Mouse (Mus musculus) MEL (cell line): ENCODE data around the gene Dus2. TPM values are rescaled to one million over a fixed set of nuclear protein-coding genes. Genes with fewer than 3 reads are reported as not detected.

ENCODE experiments used
- DNase-seq: peaks from one replicate; pipeline ENCODE4 v3.0.0; 2011; ENCODE audit warnings: low read depth, low spot score
- H3K27ac ChIP-seq: 2 replicates; pipeline ENCODE4 v1.5.1; 2012; ENCODE audit warnings: low read depth, mild to moderate bottlenecking, control low read depth, low read length, moderate library complexity; ENCODE audit not compliant: control insufficient read depth
- H3K27me3 ChIP-seq, 2 experiments: fragments of 150-350 bp in 1 of 2; sonication (generic) in 1 of 2; 2 replicates each; pipeline ENCODE4 v1.6.1; 2012; ENCODE audit warnings: low read length in 2 of 2, mild to moderate bottlenecking in 2 of 2, improper control_type of control experiment in 1 of 2, moderate library complexity in 1 of 2; ENCODE audit not compliant: insufficient read depth in 2 of 2, control insufficient read depth in 1 of 2
- H3K36me3 ChIP-seq, 2 experiments: 2 replicates each; pipeline ENCODE4 v1.6.1; 2012 to 2014; ENCODE audit warnings: low read length in 2 of 2, improper control_type of control experiment in 1 of 2, inconsistent platforms in 1 of 2, mild to moderate bottlenecking in 1 of 2; ENCODE audit not compliant: insufficient read depth in 2 of 2, control insufficient read depth in 1 of 2
- H3K4me1 ChIP-seq, 2 experiments: fragments of 150-350 bp in 1 of 2; sonication (generic) in 1 of 2; 2 replicates each; pipeline ENCODE4 v1.6.1; 2012; ENCODE audit warnings: low read length in 2 of 2, improper control_type of control experiment in 1 of 2, mild to moderate bottlenecking in 1 of 2; ENCODE audit not compliant: insufficient read depth in 2 of 2, control insufficient read depth in 1 of 2
- H3K4me3 ChIP-seq, 2 experiments: fragments of 150-350 bp in 1 of 2; sonication (generic) in 1 of 2; 2 replicates each; pipeline ENCODE4 v1.5.1; 2012; ENCODE audit warnings: low read depth in 2 of 2, low read length in 2 of 2, mild to moderate bottlenecking in 2 of 2, moderate library complexity in 2 of 2, control low read depth in 1 of 2, improper control_type of control experiment in 1 of 2; ENCODE audit not compliant: control insufficient read depth in 1 of 2, insufficient read depth in 1 of 2
- H3K79me2 ChIP-seq: 2 replicates; pipeline ENCODE4 v1.6.1; 2012; ENCODE audit warnings: mild to moderate bottlenecking, low read length, moderate library complexity; ENCODE audit not compliant: control insufficient read depth, poor library complexity, insufficient read depth
- H3K9ac ChIP-seq: 2 replicates; pipeline ENCODE4 v1.6.1; 2012; ENCODE audit warnings: low read depth, mild to moderate bottlenecking, control low read depth, low read length, moderate library complexity; ENCODE audit not compliant: control insufficient read depth, poor library complexity, severe bottlenecking
- H3K9me3 ChIP-seq: fragments of 150-350 bp; sonication (generic); replicated peaks from 2 replicates; pipeline ENCODE4 v1.6.1; 2012; ENCODE audit warnings: mild to moderate bottlenecking, low read length, improper control_type of control experiment, moderate library complexity; ENCODE audit not compliant: insufficient read depth
- CHD2 ChIP-seq: IDR thresholded peaks from 2 replicates; pipeline ENCODE4 v1.6.1; 2011; ENCODE audit warnings: low read length, improper control_type of control experiment
- CTCF ChIP-seq, 3 experiments: IDR thresholded peaks in 2 of 3; conservative IDR thresholded peaks in 1 of 3; 2 replicates each; pipeline ENCODE4 v1.5.1; 2011 to 2012; ENCODE audit warnings: low read length in 3 of 3, low read depth in 2 of 3, mild to moderate bottlenecking in 2 of 3, improper control_type of control experiment in 1 of 3, inconsistent platforms in 1 of 3, mixed read lengths in 1 of 3, moderate library complexity in 1 of 3; ENCODE audit not compliant: control insufficient read depth in 1 of 3, insufficient read depth in 1 of 3, poor library complexity in 1 of 3, severe bottlenecking in 1 of 3
- E2F4 ChIP-seq: IDR thresholded peaks from 2 replicates; pipeline ENCODE4 v1.6.1; 2011; ENCODE audit warnings: low read depth, low read length, improper control_type of control experiment, borderline replicate concordance
- ELF1 ChIP-seq: IDR thresholded peaks from 2 replicates; pipeline ENCODE4 v1.6.1; 2014; ENCODE audit warnings: low read depth, mild to moderate bottlenecking, inconsistent platforms, low read length, improper control_type of control experiment, moderate library complexity
- ETS1 ChIP-seq: IDR thresholded peaks from 2 replicates; pipeline ENCODE4 v1.6.1; 2012; ENCODE audit warnings: low read depth, mild to moderate bottlenecking, inconsistent platforms, low read length, improper control_type of control experiment, moderate library complexity
- GATA1 ChIP-seq: IDR thresholded peaks from 2 replicates; pipeline ENCODE4 v1.6.1; 2011; ENCODE audit warnings: low read depth, low read length, improper control_type of control experiment
- HCFC1 ChIP-seq: IDR thresholded peaks from 2 replicates; pipeline ENCODE4 v1.6.1; 2012; ENCODE audit warnings: low read depth, mild to moderate bottlenecking, inconsistent platforms, low read length, improper control_type of control experiment, moderate library complexity
- JUND ChIP-seq: IDR thresholded peaks from 2 replicates; pipeline ENCODE4 v1.6.1; 2011; ENCODE audit warnings: low read depth, mild to moderate bottlenecking, improper control_type of control experiment, low read length
- MAFK ChIP-seq: IDR thresholded peaks from 2 replicates; pipeline ENCODE4 v1.6.1; 2011; ENCODE audit warnings: low read depth, mild to moderate bottlenecking, low read length, improper control_type of control experiment, borderline replicate concordance
- MYC ChIP-seq: IDR thresholded peaks from 2 replicates; pipeline ENCODE4 v1.6.1; 2011; ENCODE audit warnings: low read depth, mild to moderate bottlenecking, low read length, improper control_type of control experiment, moderate library complexity
- SMC3 ChIP-seq: IDR thresholded peaks from 2 replicates; pipeline ENCODE4 v1.6.1; 2011; ENCODE audit warnings: low read depth, low read length, improper control_type of control experiment
- TBP ChIP-seq: IDR thresholded peaks from 2 replicates; pipeline ENCODE4 v1.8.0; 2011; ENCODE audit warnings: low read depth, low read length, improper control_type of control experiment
- USF1 ChIP-seq: IDR thresholded peaks from 2 replicates; pipeline ENCODE4 v1.6.1; 2014; ENCODE audit warnings: low read depth, mild to moderate bottlenecking, inconsistent platforms, low read length, improper control_type of control experiment, moderate library complexity
- ZKSCAN1 ChIP-seq: IDR thresholded peaks from 2 replicates; pipeline ENCODE4 v1.6.1; 2012; ENCODE audit warnings: low read depth, mild to moderate bottlenecking, inconsistent platforms, low read length, improper control_type of control experiment, moderate library complexity
- polyA plus RNA-seq, 2 experiments: library from polyadenylated mRNA; stranded (reverse) in 1 of 2; unstranded in 1 of 2; fragments of >175 nt in 1 of 2; fragments of >200 nt in 1 of 2; gene quantifications; 2 replicates each; pipeline versions ENCODE4 v1.2.1 to v1.2.4; 2012; ENCODE audit warnings: low replicate concordance in 2 of 2, low read depth in 1 of 2; ENCODE audit not compliant: insufficient read length in 2 of 2, insufficient read depth in 1 of 2, missing spikeins in 1 of 2
- total RNA-seq: library from RNA; depleted of rRNA; stranded (reverse); fragments of 300-350 nt; gene quantifications from 2 replicates; pipeline ENCODE4 v1.2.3, GENCODE M21; 2012

Gene Dus2
- total and polyA plus RNA-seq, 3 experiments = 9.2 to 11.9 TPM; not detected in 1

GRCm38 (mm10) chr8:106040218-106040617 lies 49.1 kb downstream of the Dus2 start:
- DNase-seq = no peak
- TF ChIP-seq ZKSCAN1 (no peak), MYC (no peak), CHD2 (no peak), CTCF (IDR thresholded peaks at IDR 0.05 in 2 of 3, conservative IDR thresholded peaks at IDR 0.05 in 1 of 3; ENCODE audit: control insufficient read depth in 1 of 3, insufficient read depth in 1 of 3, low read depth in 2 of 3, low read length in 3 of 3, poor library complexity in 1 of 3, severe bottlenecking in 1 of 3) (no peak; a peak in 1 of 6 replicates), GATA1 (no peak), USF1 (no peak), SMC3 (peak; percentile 19; the same call in 1 of the 2 replicates)
- no peak overlapping the region for H3K4me3 ChIP-seq
- no peaks in the 10 kb centered on the region for H3K4me1 ChIP-seq
- H3K79me2 ChIP-seq = no peaks in the 10 kb centered on the region
- no peaks in the 10 kb centered on the region for H3K9me3 ChIP-seq
- peaks cover 0 to 7% of the 10 kb centered on the region in 2 experiments; a peak in 2 of 4 replicates for H3K36me3 ChIP-seq
- no peaks in the 10 kb centered on the region for H3K27me3 ChIP-seq
- no peak overlapping the region for H3K27ac ChIP-seq
- no peak overlapping the region for H3K9ac ChIP-seq

DNA sequence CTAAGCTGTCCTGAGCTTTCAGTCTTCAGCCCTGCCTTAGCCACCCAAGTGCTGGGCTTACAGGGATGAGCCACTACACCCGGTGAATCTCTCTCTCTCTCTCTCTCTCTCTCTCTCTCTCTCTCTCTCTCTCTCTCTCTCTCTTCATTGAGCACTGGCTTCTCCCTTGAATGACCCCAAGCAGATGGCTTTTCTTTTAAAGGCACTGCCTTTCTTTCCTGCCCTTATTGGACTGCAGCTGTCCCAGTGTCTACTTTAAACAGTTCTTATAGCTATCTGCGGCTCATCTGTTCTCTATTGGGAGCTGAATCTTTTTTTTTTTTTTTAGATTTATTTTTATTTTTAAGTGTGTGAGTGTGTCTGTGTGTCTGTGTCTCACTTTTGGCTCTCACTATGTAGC lies 51.9 kb downstream of the Dus2 start:
- TF ChIP-seq MYC (no peak), ETS1 (no peak), ELF1 (no peak), MAFK (no peak), JUND (no peak), E2F4 (no peak), HCFC1 (no peak), TBP (no peak)
- Histone ChIP-seq H3K27me3 (no peaks in the 10 kb centered on the region), H3K4me1 (no peaks in the 10 kb centered on the region), H3K9ac (no peak overlapping the region), H3K27ac (no peak overlapping the region), H3K9me3 (no peaks in the 10 kb centered on the region), H3K4me3 (no peak overlapping the region), H3K36me3 (peaks cover 0 to 2% of the 10 kb centered on the region in 2 experiments; a peak in 2 of 4 replicates), H3K79me2 (no peaks in the 10 kb centered on the region)
- no peak for DNase-seq

GRCm38 (mm10) chr8:106044151-106044550 lies 53.0 kb downstream of the Dus2 start:
- Histone ChIP-seq H3K27me3 (no peaks in the 10 kb centered on the region), H3K9ac (no peak overlapping the region), H3K79me2 (no peaks in the 10 kb centered on the region), H3K4me3 (no peak overlapping the region), H3K36me3 (peaks cover 0 to 2% of the 10 kb centered on the region in 2 experiments; a peak in 2 of 4 replicates), H3K27ac (no peak overlapping the region), H3K4me1 (no peaks in the 10 kb centered on the region), H3K9me3 (no peaks in the 10 kb centered on the region)
- DNase-seq = no peak
- TF ChIP-seq ETS1 = no peak
